Mouse (Mus musculus) layer of hippocampus, adult 18-20 months (tissue): ENCODE measurements around the gene Gnb4. TPM values are rescaled to one million over a fixed set of nuclear protein-coding genes. Genes with fewer than 3 reads are reported as not detected.

ENCODE experiments used
- DNase-seq, 2 experiments: peaks; one replicate each; pipeline ENCODE4 v3.0.0; 2022; ENCODE audit warnings: low spot score in 2 of 2
- total RNA-seq, 2 experiments: library from RNA; stranded (reverse); gene quantifications; 2 replicates each; pipeline ENCODE4 v1.2.3; 2021

Gnb4 gene
- total RNA-seq, 2 experiments from 2014 or later, result 12.4 to 13.7 TPM

- no peak for DNase-seq
Measured at GRCm38 (mm10) chr3:32615376-32615775, 1.0 kb downstream of the Gnb4 start.

GRCm38 (mm10) chr3:32614786-32615185 is 1.6 kb downstream of the Gnb4 start:
- DNase-seq, result no peak

- DNase-seq, result no peak
Measured at GRCm38 (mm10) chr3:32611606-32612170, 4.7 kb downstream of the Gnb4 start.

GRCm38 (mm10) chr3:32610560-32610959 is 5.8 kb downstream of the Gnb4 start:
- peak; percentile 31 to 81 for DNase-seq

- no peak for DNase-seq
Measured at GRCm38 (mm10) chr3:32609233-32609632, 7.2 kb downstream of the Gnb4 start.

- DNase-seq, result no peak
Measured at GRCm38 (mm10) chr3:32601055-32601454, 15.3 kb downstream of the Gnb4 start.

GRCm38 (mm10) chr3:32599328-32599727 is 17.1 kb downstream of the Gnb4 start:
- DNase-seq, result no peak

- DNase-seq, result no peak
Measured at GRCm38 (mm10) chr3:32595080-32595479, 21.3 kb downstream of the Gnb4 start.

- no peak for DNase-seq
Measured at GRCm38 (mm10) chr3:32586274-32586673, 30.1 kb downstream of the Gnb4 start.

GRCm38 (mm10) chr3:32583489-32583888 is 32.9 kb downstream of the Gnb4 start:
- DNase-seq, result no peak

- DNase-seq, result no peak
Measured at GRCm38 (mm10) chr3:32581911-32582310, 34.5 kb downstream of the Gnb4 start.

- no peak for DNase-seq
Measured at GRCm38 (mm10) chr3:32580738-32581137, 35.6 kb downstream of the Gnb4 start.

GRCm38 (mm10) chr3:32578772-32579171 is 37.6 kb downstream of the Gnb4 start:
- no peak for DNase-seq

- DNase-seq, result no peak
Measured at GRCm38 (mm10) chr3:32575151-32575550, 41.2 kb downstream of the Gnb4 start.

- no peak for DNase-seq
Measured at GRCm38 (mm10) chr3:32573881-32574280, 42.5 kb downstream of the Gnb4 start.

GRCm38 (mm10) chr3:32573086-32573485 is 43.3 kb downstream of the Gnb4 start:
- DNase-seq, result no peak

- no peak for DNase-seq
Measured at GRCm38 (mm10) chr3:32563401-32563800, 53.0 kb downstream of the Gnb4 start.

- no peak for DNase-seq
Measured at GRCm38 (mm10) chr3:32553061-32553460, 63.3 kb downstream of the Gnb4 start.

- DNase-seq, result no peak
Measured at GRCm38 (mm10) chr3:32538091-32538490, 78.3 kb downstream of the Gnb4 start.

- peak; percentile 11 to 63 for DNase-seq
Measured at GRCm38 (mm10) chr3:32537556-32537955, 78.8 kb downstream of the Gnb4 start.

- no peak for DNase-seq
Measured at GRCm38 (mm10) chr3:32535692-32536091, 80.7 kb downstream of the Gnb4 start.
